Mouse (Mus musculus): Measurements from ENCODE around the gene Abr. TPM values are rescaled to one million over a fixed set of nuclear protein-coding genes. Genes with fewer than 3 reads are reported as not detected.

The Abr gene
- polyA plus RNA-seq, 1 experiment from 2014 or later, result 32.3 TPM

GRCm38 (mm10) chr11:76507302-76508124 lies 114.6 kb downstream of the Abr start:
- H3K27me3 ChIP-seq (ENCODE audit: control insufficient read depth, insufficient read depth, low read length), result no peaks in the 10 kb centered on the region
- H3K27ac ChIP-seq (replicated peaks; ENCODE audit: low read depth, low read length), result no peak overlapping the region
- H3K4me2 ChIP-seq (ENCODE audit: low read depth, low read length), result no peak overlapping the region
- 80% methylated on average over 8 of the region's 8 CpGs for WGBS
- no peak overlapping the region; the same call in 1 of the 2 replicates for H3K9ac ChIP-seq (replicated peaks; ENCODE audit: low read length)
- no peak overlapping the region for H3K4me3 ChIP-seq (ENCODE audit: low read depth, low read length)
- no peaks in the 10 kb centered on the region for H3K4me1 ChIP-seq (ENCODE audit: control insufficient read depth, insufficient read depth, low read length)
- 0 out of 2 replicates have a peak, but pooled peaks have one; percentile 40 for ATAC-seq (replicated peaks; ENCODE audit: insufficient number of reproducible peaks, low FRiP score, low TSS enrichment, low read depth)
- DNase-seq (ENCODE audit: low spot score), result no peak
- no peaks in the 10 kb centered on the region for H3K36me3 ChIP-seq (replicated peaks; ENCODE audit: control insufficient read depth, insufficient read depth, low read depth, low read length)
- no peaks in the 10 kb centered on the region for H3K9me3 ChIP-seq (replicated peaks; ENCODE audit: control insufficient read depth, low read length)

DNA sequence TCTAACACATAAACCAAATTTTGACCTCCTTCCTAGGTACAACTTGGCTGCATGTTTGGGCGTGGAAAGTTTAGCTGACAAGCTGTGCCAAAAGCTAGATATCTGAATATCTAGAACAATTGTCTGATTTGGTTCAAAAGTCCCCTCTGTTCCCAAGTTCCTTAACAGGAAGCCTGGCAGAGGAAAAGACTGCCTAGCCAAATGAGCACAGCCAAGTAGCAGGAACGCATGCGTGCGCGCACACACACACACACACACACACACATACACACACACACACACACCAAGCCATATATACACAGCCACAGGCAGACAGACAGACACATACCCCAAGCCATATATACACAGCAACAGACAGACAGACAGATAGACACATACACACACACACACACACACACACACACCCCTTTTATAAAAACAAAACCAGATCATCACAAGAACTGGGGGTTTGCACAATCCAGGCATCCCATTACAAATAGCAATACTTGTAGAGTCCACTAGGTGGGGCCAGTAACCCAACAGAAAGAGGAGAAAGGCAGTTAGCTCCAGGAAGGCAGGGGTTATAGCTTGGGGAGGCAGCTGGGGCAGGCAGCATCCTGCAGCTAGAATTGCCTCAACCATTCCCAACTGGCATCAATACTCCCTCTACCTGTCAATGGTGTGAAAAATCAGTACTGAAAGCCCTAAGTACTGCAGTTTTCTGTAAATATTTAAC lies 115.4 kb downstream of the Abr start:
- no peak overlapping the region for H3K27ac ChIP-seq (replicated peaks; ENCODE audit: low read depth, low read length)
- no peak overlapping the region for H3K4me2 ChIP-seq (ENCODE audit: low read depth, low read length)
- no peaks in the 10 kb centered on the region for H3K4me1 ChIP-seq (ENCODE audit: control insufficient read depth, insufficient read depth, low read length)
- no peaks in the 10 kb centered on the region for H3K27me3 ChIP-seq (ENCODE audit: control insufficient read depth, insufficient read depth, low read length)
- no peak overlapping the region for H3K9ac ChIP-seq (replicated peaks; ENCODE audit: low read length)
- WGBS, result 78% methylated on average over 5 of the region's 5 CpGs
- peak; percentile 80 for DNase-seq (ENCODE audit: low spot score)
- no peaks in the 10 kb centered on the region for H3K9me3 ChIP-seq (replicated peaks; ENCODE audit: control insufficient read depth, low read length)
- ATAC-seq (replicated peaks; ENCODE audit: insufficient number of reproducible peaks, low FRiP score, low TSS enrichment, low read depth), result no peak
- no peaks in the 10 kb centered on the region for H3K36me3 ChIP-seq (replicated peaks; ENCODE audit: control insufficient read depth, insufficient read depth, low read depth, low read length)
- no peak overlapping the region for H3K4me3 ChIP-seq (ENCODE audit: low read depth, low read length)

DNA sequence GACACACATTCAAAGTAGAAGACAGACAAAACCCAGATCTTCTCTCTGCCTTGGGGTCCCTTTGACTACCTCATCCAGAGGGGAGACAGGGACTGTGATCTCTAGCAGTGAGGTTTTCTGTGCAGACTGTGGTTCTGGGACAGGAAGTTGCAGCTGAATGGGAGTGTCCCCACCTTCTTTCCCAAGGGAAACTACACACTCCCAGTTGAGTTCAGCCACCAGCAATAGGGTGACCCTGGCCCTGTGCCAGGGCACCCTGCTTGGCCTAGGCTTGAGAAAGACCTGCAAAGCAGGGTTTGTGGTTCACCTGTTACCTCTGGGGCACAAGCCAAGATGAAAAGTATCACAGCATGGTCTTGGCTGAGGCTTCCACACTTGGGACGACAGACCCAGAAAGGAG lies 117.0 kb downstream of the Abr start:
- Histone ChIP-seq H3K27ac (replicated peaks; ENCODE audit: low read depth, low read length) (no peak overlapping the region), H3K4me2 (ENCODE audit: low read depth, low read length) (no peak overlapping the region), H3K4me1 (ENCODE audit: control insufficient read depth, insufficient read depth, low read length) (no peaks in the 10 kb centered on the region), H3K36me3 (replicated peaks; ENCODE audit: control insufficient read depth, insufficient read depth, low read depth, low read length) (no peaks in the 10 kb centered on the region), H3K9ac (replicated peaks; ENCODE audit: low read length) (no peak overlapping the region), H3K27me3 (ENCODE audit: control insufficient read depth, insufficient read depth, low read length) (no peaks in the 10 kb centered on the region), H3K4me3 (ENCODE audit: low read depth, low read length) (no peak overlapping the region), H3K9me3 (replicated peaks; ENCODE audit: control insufficient read depth, low read length) (no peaks in the 10 kb centered on the region)
- no peak for DNase-seq (ENCODE audit: low spot score)
- 90% methylated on average over 1 of the region's 1 CpGs for WGBS
- ATAC-seq (replicated peaks; ENCODE audit: insufficient number of reproducible peaks, low FRiP score, low TSS enrichment, low read depth), result no peak

DNA sequence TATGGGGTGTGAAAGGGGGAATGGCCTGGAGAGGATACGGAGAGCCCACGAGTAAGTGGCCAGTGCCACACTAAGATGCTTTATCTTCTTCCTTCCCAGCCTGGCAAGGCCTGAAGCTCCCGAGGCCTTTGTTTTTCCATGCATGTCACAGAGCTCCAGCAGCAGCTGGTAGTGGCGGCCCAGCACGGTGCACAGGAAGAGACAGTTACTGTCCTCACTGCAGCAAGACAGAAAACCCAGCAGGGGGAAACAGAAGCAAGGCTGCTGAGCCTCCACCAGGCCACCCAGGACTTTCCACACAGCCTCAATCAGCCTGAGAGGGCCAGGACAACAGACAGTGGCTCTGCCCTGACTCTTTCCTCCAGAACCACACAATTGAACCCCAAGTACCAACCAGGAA lies 118.1 kb downstream of the Abr start:
- ATAC-seq (replicated peaks; ENCODE audit: insufficient number of reproducible peaks, low FRiP score, low TSS enrichment, low read depth) (no peak), DNase-seq (ENCODE audit: low spot score) (no peak)
- H3K4me3 ChIP-seq (ENCODE audit: low read depth, low read length), result no peak overlapping the region
- no peak overlapping the region for H3K27ac ChIP-seq (replicated peaks; ENCODE audit: low read depth, low read length)
- no peak overlapping the region for H3K9ac ChIP-seq (replicated peaks; ENCODE audit: low read length)
- 57% methylated on average over 5 of the region's 5 CpGs for WGBS
- no peaks in the 10 kb centered on the region; the same call in 1 of the 2 replicates for H3K4me1 ChIP-seq (ENCODE audit: control insufficient read depth, insufficient read depth, low read length)
- no peaks in the 10 kb centered on the region for H3K9me3 ChIP-seq (replicated peaks; ENCODE audit: control insufficient read depth, low read length)
- H3K27me3 ChIP-seq (ENCODE audit: control insufficient read depth, insufficient read depth, low read length), result no peaks in the 10 kb centered on the region
- H3K4me2 ChIP-seq (ENCODE audit: low read depth, low read length), result no peak overlapping the region
- H3K36me3 ChIP-seq (replicated peaks; ENCODE audit: control insufficient read depth, insufficient read depth, low read depth, low read length), result no peaks in the 10 kb centered on the region

DNA sequence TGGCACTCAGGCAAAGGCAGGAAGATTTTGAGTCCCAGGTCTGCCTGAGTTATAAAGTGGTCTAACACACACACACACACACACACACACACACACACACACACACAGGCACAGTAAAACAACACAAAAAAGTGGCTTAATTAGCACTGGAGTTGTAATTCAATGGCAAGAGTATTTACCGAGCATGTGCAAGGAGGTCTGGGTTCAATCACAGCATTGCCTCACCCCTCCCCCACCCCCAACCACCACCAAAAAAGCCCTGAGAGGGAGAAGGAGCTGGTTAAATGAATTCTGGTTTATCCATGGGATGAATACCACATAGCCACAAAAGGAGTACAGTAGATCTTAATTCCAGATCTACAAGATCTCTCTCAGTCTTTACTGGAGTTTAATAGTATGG lies 122.1 kb downstream of the Abr start:
- Histone ChIP-seq H3K4me1 (ENCODE audit: control insufficient read depth, insufficient read depth, low read length) (no peaks in the 10 kb centered on the region; the same call in 1 of the 2 replicates), H3K4me3 (ENCODE audit: low read depth, low read length) (no peak overlapping the region), H3K27ac (replicated peaks; ENCODE audit: low read depth, low read length) (no peak overlapping the region), H3K9ac (replicated peaks; ENCODE audit: low read length) (no peak overlapping the region), H3K9me3 (replicated peaks; ENCODE audit: control insufficient read depth, low read length) (no peaks in the 10 kb centered on the region), H3K4me2 (ENCODE audit: low read depth, low read length) (no peak overlapping the region), H3K36me3 (replicated peaks; ENCODE audit: control insufficient read depth, insufficient read depth, low read depth, low read length) (no peaks in the 10 kb centered on the region), H3K27me3 (ENCODE audit: control insufficient read depth, insufficient read depth, low read length) (no peaks in the 10 kb centered on the region)
- WGBS, result 10% methylated on average over 1 of the region's 1 CpGs
- DNase-seq (ENCODE audit: low spot score) (peak; percentile 61), ATAC-seq (replicated peaks; ENCODE audit: insufficient number of reproducible peaks, low FRiP score, low TSS enrichment, low read depth) (no peak)

GRCm38 (mm10) chr11:76499564-76499963 lies 122.5 kb downstream of the Abr start:
- WGBS, result 73% methylated on average over 7 of the region's 7 CpGs
- DNase-seq (ENCODE audit: low spot score) (no peak), ATAC-seq (replicated peaks; ENCODE audit: insufficient number of reproducible peaks, low FRiP score, low TSS enrichment, low read depth) (no peak)
- no peak overlapping the region for H3K9ac ChIP-seq (replicated peaks; ENCODE audit: low read length)
- no peaks in the 10 kb centered on the region; the same call in 1 of the 2 replicates for H3K4me1 ChIP-seq (ENCODE audit: control insufficient read depth, insufficient read depth, low read length)
- no peaks in the 10 kb centered on the region for H3K27me3 ChIP-seq (ENCODE audit: control insufficient read depth, insufficient read depth, low read length)
- H3K4me3 ChIP-seq (ENCODE audit: low read depth, low read length), result no peak overlapping the region
- H3K4me2 ChIP-seq (ENCODE audit: low read depth, low read length), result no peak overlapping the region
- H3K36me3 ChIP-seq (replicated peaks; ENCODE audit: control insufficient read depth, insufficient read depth, low read depth, low read length), result no peaks in the 10 kb centered on the region
- H3K9me3 ChIP-seq (replicated peaks; ENCODE audit: control insufficient read depth, low read length), result no peaks in the 10 kb centered on the region
- no peak overlapping the region for H3K27ac ChIP-seq (replicated peaks; ENCODE audit: low read depth, low read length)

- 83% methylated on average over 4 of the region's 4 CpGs for WGBS
- DNase-seq (ENCODE audit: low spot score), result no peak
- Histone ChIP-seq H3K4me2 (ENCODE audit: low read depth, low read length) (no peak overlapping the region), H3K4me1 (ENCODE audit: control insufficient read depth, insufficient read depth, low read length) (peaks cover 2% of the 10 kb centered on the region; the same call in 1 of the 2 replicates), H3K27ac (replicated peaks; ENCODE audit: low read depth, low read length) (no peak overlapping the region), H3K9ac (replicated peaks; ENCODE audit: low read length) (no peak overlapping the region), H3K36me3 (replicated peaks; ENCODE audit: control insufficient read depth, insufficient read depth, low read depth, low read length) (no peaks in the 10 kb centered on the region), H3K4me3 (ENCODE audit: low read depth, low read length) (no peak overlapping the region), H3K9me3 (replicated peaks; ENCODE audit: control insufficient read depth, low read length) (no peaks in the 10 kb centered on the region), H3K27me3 (ENCODE audit: control insufficient read depth, insufficient read depth, low read length) (no peaks in the 10 kb centered on the region)
- ATAC-seq (replicated peaks; ENCODE audit: insufficient number of reproducible peaks, low FRiP score, low TSS enrichment, low read depth), result no peak
These were observed 124.4 kb downstream of the Abr start for GRCm38 (mm10) chr11:76497769-76498152.

All from embryonic facial prominence, embryonic 11.5 days (tissue).